Mouse (Mus musculus) adrenal gland, adult 2 months (tissue): ENCODE measurements at regions not wholly inside any gene's neighbourhood (a gene's known extent, or its start where the extent isn't known, plus 50 kb on each side); places are given as distances from the start of the nearest gene placed in this dataset.
A peak's percentile ranks its signal among the peaks of the same experiment; 100 is the strongest.
"Not testable (repeated sequence)": the region's sequence is repeated elsewhere in the genome, so short reads cannot be mapped to it uniquely, and the experiment has no call there.

Experiments
- DNase-seq: peaks from one replicate; pipeline ENCODE4 v3.0.0; 2021

DNA sequence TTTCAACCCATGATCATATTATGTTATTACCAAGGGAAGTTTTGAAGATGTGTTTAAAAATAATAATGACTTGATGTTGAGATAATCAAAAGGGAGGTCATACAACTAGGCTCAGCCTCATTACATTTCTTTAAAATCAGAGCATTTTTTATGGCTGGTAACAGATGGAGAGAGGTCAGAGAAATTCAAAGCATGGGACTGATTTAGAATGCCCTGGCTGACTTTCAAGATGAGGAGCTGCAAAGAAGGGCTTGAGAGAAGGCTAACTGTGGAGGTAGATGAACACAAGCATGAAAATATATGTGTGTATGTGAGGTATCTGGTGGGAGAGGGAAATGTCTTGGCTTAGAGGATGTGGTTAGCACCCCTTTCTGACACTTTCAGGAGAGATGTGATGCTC is 502.6 kb upstream of the Gdi2 start:
- not testable (repeated sequence) for DNase-seq

DNA sequence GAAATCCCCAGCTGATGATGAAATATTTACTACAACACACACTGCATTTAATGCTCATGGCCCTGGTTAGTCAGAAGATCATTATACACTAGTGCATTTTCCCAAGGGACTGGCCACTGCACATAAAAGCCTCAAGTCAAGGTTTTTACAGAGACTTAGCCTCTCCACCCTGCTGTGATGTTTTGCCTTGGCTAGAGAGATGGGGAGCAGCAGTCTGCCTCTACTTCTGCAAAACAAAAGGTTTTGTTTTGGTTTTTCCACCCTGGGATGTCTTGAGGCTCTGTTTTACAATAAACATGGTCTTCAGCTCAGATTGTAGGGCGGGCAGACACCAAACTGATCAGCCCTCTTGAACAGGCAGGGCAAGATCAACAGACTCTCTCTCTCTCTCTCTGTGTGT is 500.9 kb upstream of the Gdi2 start:
- DNase-seq = peak; percentile 3

DNA sequence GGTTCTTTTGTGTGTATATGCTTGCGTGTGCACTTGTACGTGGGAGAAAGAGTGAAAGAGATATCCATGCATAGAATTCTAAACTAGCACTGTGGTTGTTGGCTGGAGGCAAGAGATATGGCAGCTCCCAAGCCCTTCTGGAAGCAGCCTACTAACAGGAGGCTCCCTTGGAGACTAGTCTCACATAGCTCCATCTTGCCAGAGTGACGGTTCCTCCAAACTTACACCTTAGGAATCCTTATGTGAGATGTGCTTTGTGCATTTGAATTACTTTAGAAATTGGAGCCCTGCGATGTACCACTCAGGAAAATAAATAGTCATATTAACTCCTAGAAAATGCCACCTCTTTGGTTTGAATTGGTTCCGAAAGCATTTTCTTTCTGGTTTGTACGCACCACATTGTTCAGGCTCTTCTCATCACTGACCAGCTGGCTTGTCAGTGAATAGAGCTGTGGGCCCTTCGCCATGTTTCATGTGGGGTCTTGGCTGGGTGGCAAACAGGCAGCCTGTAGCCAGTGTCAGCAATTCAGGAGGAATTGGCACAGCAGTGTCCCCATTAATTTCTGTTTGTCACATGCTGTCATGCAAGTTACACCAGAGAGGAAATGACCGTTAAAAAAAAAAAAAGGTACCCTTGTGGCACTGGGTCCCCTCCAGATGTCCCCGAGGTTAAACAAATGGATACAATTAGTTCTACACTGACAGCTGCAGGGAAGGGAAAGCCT is 491.3 kb upstream of the Gdi2 start:
- not testable (repeated sequence) for DNase-seq

DNA sequence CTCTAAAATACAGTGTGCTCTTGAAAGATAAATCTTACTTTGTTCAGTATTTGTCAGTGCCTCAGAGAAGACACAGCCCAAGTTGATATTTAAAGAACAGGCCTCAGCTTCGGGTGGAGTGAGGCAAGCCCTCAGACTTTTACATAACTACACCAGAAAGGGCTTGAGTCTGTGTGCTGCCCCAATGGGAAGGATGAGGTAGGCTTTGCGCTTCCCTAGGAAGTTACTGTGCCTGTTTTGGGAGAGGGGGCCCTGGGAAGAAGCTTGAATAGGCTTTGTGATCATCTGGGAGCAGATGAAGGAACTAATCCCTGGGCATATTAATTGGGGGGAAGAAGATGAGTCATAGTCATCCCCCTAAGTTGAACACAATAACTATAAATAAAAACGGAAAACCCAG is 454.4 kb upstream of the Gdi2 start:
- not testable (repeated sequence) for DNase-seq

DNA sequence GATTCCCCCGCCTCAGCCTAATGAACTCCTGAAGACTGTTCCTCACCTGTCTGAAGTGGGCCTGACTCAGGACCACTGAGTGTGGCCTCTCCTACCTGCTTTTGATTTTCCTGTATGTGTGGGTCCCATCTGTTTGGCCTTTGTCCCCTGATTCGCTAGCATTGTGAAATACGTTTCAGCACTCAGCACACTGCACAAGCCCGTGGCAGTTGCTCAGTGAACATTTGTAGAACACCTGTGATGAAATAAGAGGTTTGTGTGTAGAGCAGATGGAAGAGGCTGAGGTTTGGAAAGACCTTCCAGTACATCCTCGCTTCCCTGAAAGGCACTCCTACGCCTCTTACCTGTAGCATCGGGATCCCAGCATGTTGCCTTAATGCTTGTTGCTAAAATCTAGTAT is 447.9 kb upstream of the Gdi2 start:
- DNase-seq = not testable (repeated sequence)

DNA sequence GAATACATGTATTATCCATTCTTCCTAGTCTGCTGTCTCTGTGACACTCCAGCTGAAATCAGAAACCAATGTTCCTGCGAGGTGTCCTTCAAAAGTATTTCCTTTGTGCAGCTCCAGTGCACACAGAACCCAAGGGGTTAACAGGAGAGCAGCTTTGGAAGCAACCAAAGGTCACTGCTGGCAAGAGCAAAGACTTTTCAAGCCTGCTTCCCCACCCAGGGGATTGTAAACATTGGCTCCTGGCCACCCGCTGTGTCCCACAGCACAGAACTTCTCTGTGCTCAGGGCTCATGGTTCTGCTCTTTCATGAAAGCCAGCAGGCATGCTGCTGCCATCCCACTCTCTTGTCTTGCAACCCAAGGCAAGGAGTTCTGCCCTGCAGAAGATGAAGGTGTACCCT is 431.3 kb upstream of the Gdi2 start:
- DNase-seq = not testable (repeated sequence)

DNA sequence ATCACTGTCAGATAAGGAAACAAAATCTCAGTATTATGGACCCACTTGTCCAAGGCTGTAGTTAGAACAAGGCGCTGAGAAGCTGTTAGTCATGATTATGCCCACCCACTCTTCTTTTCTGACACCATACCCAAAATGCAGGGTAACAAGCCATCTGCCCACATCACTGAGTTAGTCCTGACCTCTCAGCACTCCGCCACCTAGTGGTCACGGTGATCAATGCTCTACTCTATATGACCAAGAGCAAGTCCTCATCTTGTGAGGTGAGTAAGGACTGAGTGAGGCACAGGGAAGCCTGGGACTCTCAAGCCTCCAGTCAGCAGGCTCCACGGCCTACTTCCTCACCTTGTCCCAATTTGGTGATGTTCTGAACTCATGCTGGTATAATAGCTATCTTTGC is 409.7 kb upstream of the Gdi2 start:
- DNase-seq = not testable (repeated sequence)

DNA sequence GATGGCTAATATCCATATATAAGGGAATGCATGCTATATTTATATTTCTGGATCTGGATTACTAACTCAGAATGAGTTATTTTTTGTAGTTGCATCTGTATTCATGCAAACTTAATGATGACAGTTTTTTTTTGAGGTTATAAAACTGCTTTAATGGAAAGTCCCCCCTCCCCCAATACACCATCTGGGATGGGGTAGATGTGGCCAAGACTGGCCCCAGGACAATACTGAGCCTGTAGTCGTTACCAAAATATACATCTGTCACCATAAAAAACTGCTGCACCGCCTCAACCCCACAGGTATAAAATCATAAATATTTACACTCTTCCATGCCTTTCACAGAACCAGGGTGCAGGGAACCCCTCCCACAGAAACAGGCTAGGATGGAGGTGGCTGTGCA is 400.6 kb upstream of the Gdi2 start:
- DNase-seq = not testable (repeated sequence)

DNA sequence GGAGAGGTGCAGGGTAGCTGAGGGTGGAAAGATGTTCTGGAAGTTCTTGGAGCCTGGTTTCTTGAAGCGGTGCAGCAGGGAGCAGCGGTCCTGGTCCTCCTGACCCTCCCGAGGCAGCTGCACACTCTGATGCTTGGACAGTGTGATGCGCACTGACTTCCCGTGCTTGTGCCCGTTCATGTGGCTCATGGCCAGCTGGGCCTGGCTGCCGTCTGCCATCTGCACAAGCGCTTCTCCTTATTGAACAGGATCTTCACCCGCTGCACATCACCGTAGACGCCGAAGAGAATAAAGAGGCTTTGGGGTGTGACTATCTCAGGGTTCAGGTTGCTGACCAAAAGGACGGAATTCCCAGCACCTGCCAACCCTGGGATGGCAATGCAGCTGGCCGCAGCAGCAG is 399.2 kb upstream of the Gdi2 start:
- DNase-seq = no peak

DNA sequence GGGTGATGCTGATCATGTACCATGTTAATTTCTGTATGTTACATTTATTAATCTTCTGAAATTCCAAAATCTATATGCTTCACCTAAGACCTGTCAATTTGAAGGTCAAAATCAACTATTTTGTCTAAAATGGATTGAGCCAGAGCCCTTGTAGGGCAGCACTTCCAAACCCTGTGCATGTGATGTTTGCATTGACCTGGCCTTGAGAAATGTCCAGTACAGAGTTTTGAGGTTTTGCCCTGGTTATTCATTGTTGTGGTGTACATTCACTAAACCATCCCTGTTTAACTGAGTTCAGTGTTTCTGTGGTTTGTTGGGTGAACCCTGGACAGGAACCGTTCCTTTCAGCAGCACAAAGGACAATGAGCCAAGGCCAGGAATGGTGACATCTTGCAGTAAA is 392.4 kb upstream of the Gdi2 start:
- DNase-seq = not testable (repeated sequence)
